Mouse (Mus musculus): ENCODE measurements at regions not wholly inside any gene's neighbourhood (a gene's known extent, or its start where the extent isn't known, plus 50 kb on each side); places are given as distances from the start of the nearest gene placed in this dataset.
"Not testable (repeated sequence)": the region's sequence is repeated elsewhere in the genome, so short reads cannot be mapped to it uniquely, and the experiment has no call there.

DNA sequence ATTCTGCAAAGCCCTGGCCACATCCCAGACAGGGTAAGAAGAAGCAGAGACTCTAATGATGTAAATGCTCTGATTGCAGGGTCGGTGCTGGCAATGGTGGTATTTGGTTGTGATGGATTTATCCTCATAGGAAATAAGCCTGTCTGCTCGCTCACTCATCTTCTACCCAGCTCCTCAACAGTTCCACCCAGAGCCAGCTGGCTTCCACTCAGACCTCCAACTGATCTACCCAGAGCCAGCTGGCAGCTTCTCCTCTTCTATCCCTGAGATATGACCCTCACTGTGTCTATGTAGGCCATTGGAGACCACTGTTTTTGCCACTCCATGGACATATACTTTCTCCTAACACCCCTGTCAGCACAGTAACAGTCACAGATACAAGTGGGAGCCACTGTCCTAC, 231.4 kb downstream of the Lpin1 start:
- in situ Hi-C loops (cut with MboI; ENCODE audit: low sequenced_read_pairs): loop anchor here (25.0 kb wide), 1 partner anchor 842 kb away; no protein-coding TSS in a partner anchor

DNA sequence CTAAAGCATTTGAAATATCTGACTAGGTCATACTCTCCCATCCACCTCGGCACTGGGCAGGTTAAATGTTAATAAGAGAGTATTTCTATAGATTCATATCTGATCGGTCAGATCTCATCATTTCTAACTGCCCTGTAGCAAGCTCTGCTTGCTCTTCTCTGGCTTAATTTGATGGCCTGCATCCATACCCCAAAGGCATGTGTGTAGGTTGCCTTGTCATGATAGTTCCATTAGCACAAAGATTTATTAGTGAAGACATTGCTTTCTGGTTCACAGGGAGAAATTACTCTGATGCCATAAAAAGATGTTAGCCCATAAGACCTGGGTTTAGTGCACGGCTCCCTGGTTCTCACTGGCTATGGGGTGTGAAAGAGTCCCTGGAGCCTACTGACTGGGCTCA, 232.3 kb downstream of the Lpin1 start:
- in situ Hi-C loops (cut with MboI; ENCODE audit: low sequenced_read_pairs): loop anchor here (25.0 kb wide), 1 partner anchor 841 kb away; no protein-coding TSS in a partner anchor

DNA sequence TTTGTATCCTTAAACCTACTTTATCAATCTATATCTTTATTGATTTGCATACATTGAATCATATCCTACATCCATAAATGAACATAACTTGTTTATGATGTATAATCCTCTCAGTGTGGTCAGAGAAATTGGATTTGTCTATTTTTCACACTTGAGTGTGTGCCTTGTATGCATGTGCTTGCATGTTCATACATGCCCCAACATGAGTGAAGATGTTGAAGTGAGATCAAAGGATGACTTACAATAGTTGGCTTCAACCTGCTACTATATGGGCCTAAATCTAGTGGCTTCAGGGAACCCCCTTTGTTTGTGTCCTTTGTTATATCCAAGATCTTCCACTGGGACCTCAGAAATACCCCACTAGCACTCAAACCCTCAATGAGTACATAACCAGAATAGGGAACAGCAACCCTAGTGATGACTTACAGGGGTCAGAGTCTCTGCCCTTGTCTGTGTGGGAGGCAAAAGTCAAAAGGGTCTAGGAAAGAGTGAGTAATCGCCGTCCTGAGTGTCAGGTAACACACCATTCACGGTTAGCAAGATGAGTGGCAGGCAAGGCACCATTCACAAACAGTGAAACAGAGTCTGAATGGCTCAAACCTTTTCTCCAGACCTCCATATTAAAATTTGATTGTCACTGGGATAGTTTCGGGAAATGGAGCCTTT, 236.3 kb downstream of the Lpin1 start:
- in situ Hi-C loops (cut with MboI; ENCODE audit: low sequenced_read_pairs): no loop called here

DNA sequence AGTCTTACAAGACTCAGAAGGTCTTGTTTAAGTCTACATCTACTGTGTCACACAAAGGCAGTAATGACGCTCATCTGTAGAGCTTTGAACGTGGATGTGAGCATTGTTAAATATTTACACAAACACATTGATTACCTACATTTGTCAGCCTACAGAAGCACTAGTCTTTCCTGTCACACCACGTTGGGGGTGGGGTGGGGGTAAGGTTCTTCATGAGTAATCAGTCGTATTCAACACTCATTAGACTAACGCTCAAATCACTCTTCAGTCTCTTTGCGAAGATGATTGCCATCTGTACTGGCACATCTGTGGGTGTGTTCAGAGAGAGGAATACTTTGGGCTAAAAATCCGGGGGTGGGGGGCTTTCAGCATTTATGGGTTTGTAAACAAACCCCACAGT, 240.7 kb downstream of the Lpin1 start:
- in situ Hi-C loops (cut with MboI; ENCODE audit: low sequenced_read_pairs): no loop called here

DNA sequence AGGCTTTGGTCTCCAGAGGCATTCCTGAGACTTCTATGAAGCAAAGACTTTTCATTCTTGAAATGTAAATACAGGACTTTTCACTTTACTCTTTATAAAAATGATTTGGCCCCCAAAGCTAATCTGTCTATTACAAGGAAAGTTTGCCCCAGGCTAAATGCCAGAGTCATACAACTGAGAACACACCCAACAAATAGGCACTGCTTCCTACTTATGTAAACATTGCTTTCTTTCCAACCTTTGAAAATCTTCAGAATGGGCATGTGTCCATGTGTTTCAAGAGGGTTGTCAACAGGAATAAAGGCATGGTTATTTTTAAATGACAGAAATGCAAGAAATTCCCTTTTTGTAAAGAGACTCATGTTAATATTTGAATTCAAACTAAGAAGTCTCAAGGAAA, 248.4 kb downstream of the Lpin1 start:
- in situ Hi-C loops (cut with MboI; ENCODE audit: low sequenced_read_pairs): no loop called here

- in situ Hi-C loops (cut with MboI; ENCODE audit: low sequenced_read_pairs): no loop called here
Observed at GRCm38 (mm10) chr12:16358831-16359230, 251.9 kb downstream of the Lpin1 start.

DNA sequence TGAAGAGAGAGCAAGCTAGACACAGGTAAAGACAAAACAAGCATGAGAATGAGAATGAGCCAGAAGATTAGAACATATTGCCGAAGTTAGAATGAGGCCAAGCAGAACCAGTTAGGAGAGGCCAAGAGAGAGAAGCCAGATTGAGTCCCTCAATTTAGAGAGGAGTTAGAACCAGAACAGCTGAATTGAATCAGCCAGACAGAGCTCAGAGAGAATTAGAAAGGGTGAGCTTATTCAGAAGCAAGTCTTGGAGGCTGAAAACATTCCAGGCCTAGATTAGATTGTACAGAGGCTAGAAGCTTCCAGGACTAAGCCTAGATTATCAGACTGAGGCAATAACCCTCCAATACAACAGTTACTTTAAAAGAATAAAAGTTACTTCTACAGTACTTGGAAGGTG, 256.1 kb downstream of the Lpin1 start:
- in situ Hi-C loops (cut with MboI; ENCODE audit: low sequenced_read_pairs): no loop called here

- in situ Hi-C loops (cut with MboI; ENCODE audit: low sequenced_read_pairs): no loop called here
Observed at GRCm38 (mm10) chr12:16351751-16352150, 259.0 kb downstream of the Lpin1 start.

DNA sequence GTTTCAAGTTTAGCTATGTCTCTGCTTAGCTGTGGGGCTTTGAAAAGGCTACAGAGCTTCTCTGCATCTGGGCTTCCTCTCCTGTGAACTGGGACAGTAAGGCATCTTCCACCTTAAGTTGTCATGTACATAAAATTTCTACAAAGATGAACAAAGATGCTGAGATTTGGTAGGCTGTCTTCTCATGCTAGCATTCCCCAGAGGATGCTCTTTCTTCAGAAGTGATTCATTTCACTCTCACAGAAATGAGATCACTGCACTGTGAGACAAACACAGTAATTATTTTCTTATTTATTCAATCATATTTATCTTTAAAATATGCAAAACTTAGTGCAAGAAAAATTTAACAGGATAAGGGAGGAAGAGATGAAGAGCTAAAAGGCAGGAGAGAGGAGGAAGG, 261.5 kb downstream of the Lpin1 start:
- in situ Hi-C loops (cut with MboI; ENCODE audit: low sequenced_read_pairs): no loop called here

GRCm38 (mm10) chr12:16344021-16344420, 266.7 kb downstream of the Lpin1 start:
- in situ Hi-C loops (cut with MboI; ENCODE audit: low sequenced_read_pairs): no loop called here

DNA sequence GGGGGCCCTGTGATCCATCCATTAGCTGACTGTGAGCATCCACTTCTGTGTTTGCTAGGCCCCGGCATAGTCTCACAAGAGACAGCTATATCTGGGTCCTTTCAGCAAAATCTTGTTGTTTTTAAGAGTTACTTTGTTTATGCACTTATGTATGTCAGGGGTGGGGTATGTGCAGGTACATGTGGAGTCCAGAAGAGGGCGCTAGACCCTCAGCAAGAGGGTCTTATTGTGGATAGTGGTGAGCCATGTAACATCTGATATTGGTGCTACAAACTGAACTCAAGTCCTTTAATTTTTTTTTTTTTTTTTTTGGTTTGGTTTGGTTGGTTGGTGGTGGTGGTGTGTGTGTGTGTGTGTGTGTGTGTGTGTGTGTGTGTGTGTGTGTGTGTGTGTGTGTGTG, 268.7 kb downstream of the Lpin1 start:
- in situ Hi-C loops (cut with MboI; ENCODE audit: low sequenced_read_pairs): not testable (repeated sequence)

- in situ Hi-C loops (cut with MboI; ENCODE audit: low sequenced_read_pairs): no loop called here
Observed at GRCm38 (mm10) chr12:16331456-16331855, 279.3 kb downstream of the Lpin1 start.

DNA sequence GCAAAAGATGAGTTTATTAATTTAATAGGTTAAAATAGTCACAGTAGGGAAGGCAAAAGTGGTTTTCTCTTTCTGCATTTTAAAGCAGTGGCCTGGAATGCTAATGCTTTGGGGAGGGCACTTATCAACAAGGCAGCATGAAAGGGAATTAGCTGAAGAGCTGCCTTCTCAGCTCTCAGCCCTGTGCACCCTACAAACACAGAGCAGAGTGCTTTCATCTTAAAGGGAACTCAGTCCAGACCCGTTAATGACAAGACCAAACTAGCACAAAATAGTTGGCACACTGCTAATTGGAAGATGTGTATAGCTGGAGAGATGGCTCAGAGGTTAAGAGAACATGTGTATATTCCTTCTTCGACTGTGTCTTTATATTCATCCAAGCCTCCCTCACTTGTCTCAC, 281.6 kb downstream of the Lpin1 start:
- in situ Hi-C loops (cut with MboI; ENCODE audit: low sequenced_read_pairs): no loop called here

DNA sequence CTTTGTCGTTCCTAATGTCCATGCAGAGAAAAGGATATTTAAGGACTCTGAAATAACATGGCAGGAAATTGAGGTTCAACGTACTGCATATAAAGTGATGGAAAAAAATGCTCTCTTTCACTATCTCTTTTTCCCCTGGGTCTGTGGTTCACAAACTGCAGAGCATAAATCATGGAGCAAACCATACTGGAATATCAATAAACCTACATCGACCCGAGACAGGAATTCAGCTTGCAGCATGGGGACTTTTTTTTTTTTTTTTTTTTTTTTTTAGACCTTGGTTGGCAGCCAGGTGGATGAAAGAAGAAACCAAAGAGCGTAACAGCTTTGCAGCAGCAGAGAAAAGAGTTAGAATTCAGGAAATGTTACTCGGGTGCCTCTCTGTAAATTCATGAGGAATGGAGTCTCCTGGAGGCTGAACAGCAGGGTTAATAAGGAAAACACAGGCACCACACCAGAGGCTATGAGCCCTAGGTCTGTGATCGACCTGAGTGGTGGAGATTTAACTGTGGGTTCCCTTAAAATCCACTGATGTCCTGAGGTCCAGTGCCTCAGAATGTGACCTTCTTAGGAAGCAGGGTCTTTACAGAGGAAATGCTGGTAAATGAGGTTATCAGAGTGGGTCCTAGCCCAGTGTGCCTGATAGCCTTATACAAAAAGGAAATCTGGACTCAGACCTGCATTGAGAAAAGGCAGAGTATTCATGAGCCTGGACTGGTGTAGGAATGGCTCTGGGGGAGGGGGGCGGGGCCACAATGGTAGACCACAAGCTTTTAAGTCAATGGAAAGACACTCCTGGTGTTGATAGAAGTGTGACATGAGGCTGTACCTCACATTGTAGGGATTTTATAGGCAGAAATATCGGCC, 290.0 kb downstream of the Lpin1 start:
- in situ Hi-C loops (cut with MboI; ENCODE audit: low sequenced_read_pairs): no loop called here

- in situ Hi-C loops (cut with MboI; ENCODE audit: low sequenced_read_pairs): no loop called here
Observed at GRCm38 (mm10) chr12:16308101-16308500, 302.7 kb downstream of the Lpin1 start.

DNA sequence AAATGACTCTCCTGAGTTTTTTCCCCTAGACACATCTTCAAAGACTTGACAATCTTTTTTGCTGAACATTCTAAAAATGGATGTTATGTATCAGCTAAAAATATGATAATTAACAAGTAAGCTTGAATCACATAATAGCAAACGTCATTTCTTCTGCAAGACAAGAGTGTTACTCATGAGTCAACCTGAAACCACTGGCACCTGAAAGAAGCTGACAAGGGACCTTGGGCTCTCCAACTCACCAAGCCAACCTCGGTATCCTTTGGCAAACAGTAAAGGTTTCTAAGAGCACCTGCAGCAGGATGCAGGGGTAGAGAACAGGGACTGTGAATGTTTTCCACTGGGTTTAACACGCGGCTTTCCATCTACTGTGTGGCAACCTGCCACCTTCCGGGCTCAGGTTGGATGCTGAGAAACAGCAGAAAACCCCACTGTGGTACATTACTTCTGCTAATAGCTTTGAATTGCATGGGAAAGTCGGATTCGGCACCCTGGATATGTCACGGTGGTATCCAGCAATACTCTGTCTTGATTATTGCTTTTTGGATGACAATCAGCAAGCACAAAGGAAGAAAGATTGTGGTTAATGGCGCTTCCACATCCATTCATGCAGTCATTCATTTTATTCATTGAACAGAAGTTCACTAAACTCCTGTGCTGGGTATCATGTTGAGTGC, 305.9 kb downstream of the Lpin1 start:
- in situ Hi-C loops (cut with MboI; ENCODE audit: low sequenced_read_pairs): no loop called here

- in situ Hi-C loops (cut with MboI; ENCODE audit: low sequenced_read_pairs): no loop called here
Observed at GRCm38 (mm10) chr12:16285061-16285460, 325.7 kb downstream of the Lpin1 start.

- in situ Hi-C loops (cut with MboI; ENCODE audit: low sequenced_read_pairs): no loop called here
Observed at GRCm38 (mm10) chr12:16279146-16279545, 331.6 kb downstream of the Lpin1 start.

DNA sequence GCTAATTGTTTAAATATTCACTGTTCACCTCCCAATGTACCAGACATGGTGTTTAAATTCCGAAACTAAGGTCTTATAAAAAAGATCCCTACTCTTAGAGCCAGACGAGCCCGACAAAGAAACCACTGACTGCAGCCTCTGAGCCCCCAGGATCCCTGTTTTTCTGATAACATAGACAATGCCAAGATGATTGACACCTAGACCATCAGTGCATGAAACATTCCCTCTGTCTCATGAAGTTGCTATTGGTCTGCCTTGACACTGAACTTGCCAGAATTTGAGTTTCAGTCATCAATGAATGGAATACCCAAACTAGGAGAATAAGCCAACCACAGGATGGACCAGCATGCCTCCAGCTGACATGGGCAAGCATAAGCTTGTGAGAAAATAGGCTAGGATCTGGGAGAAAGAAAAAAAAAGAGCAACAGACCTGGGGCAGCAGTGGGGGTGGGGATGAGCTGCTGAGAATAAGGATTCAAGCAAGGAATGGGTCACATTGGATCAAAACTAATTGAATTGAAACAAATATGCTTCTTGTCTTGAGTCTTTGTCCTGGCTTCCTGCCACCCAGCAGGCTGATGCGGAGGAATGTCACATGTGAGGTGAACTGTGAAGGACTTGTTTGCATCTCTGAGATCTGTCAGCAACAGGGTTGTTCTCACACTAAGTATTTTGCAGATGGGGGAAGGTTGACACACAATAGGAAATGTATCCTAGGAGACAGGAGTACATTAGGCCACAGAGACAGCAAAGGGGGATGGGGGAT, 333.0 kb downstream of the Lpin1 start:
- in situ Hi-C loops (cut with MboI; ENCODE audit: low sequenced_read_pairs): no loop called here

GRCm38 (mm10) chr12:16277144-16277543, 333.6 kb downstream of the Lpin1 start:
- in situ Hi-C loops (cut with MboI; ENCODE audit: low sequenced_read_pairs): no loop called here

DNA sequence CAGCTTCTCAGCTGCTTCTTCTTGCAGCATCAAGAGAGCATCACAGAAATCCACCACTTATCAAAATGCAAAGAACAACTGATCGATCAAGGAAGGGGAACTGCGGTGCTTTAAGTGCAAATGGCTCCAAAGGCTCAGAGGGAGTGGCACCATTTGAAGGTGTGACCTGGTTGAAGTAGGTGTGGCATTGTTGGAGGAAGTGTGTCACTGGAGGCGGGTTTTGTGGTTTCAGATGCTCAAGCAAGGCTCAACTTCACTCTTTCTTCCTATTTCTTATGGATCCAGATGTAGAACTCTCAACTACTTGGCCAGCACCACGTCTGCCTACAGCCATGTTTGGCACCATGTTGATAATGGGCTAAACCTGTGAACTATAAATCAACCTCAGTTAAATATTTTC, 334.5 kb downstream of the Lpin1 start:
- in situ Hi-C loops (cut with MboI; ENCODE audit: low sequenced_read_pairs): no loop called here

Data from CH12F3 (cell line).